Mouse (Mus musculus): ENCODE measurements around the gene Tmx1. TPM values are rescaled to one million over a fixed set of nuclear protein-coding genes. Genes with fewer than 3 reads are reported as not detected.

The Tmx1 gene
- 34.2 and 37.3 TPM in 2 replicates for polyA plus RNA-seq (2012; rRNA removed)
- 72.0 and 72.8 TPM in 2 replicates for polyA plus RNA-seq (2014; fragmentation: Nextera tagmentation; extraction: Ambion mirVana)

- peaks cover 14% of the 10 kb centered on the region for H3K36me3 ChIP-seq (ENCODE audit: control insufficient read depth, insufficient read depth, low read length)
- no peaks in the 10 kb centered on the region for H3K27me3 ChIP-seq (ENCODE audit: control insufficient read depth, insufficient read depth, low read length)
- DNase-seq (ENCODE audit: low spot score) (peak; percentile 93), ATAC-seq (ENCODE audit: low FRiP score, low read depth) (peak; percentile 98)
- peak within 1 kb of the TSS; percentile 74 for H3K4me3 ChIP-seq (replicated peaks; ENCODE audit: low read length)
- TF ChIP-seq POLR2A (IDR thresholded peaks at IDR 0.05; ENCODE audit: borderline replicate concordance, extremely low read depth, insufficient read depth, insufficient read length), result peak; percentile 97; the same call in 1 of the 2 replicates
- no peaks in the 10 kb centered on the region for H3K9me3 ChIP-seq (ENCODE audit: control insufficient read depth, low read length)
- peaks cover 14% of the 10 kb centered on the region for H3K4me1 ChIP-seq (ENCODE audit: control insufficient read depth, insufficient read depth, low read length)
- 1% methylated on average over 58 of the region's 58 CpGs for WGBS
- H3K4me2 ChIP-seq (replicated peaks; ENCODE audit: low read depth, low read length, severe bottlenecking), result peak within 1 kb of the TSS; percentile 73
- peak within 1 kb of the TSS; percentile 69 for H3K27ac ChIP-seq (replicated peaks; ENCODE audit: low read depth, low read length)
- H3K9ac ChIP-seq (ENCODE audit: low read depth, low read length, severe bottlenecking), result peak within 1 kb of the TSS; percentile 69
Observed at GRCm38 (mm10) chr12:70452726-70453645, at the start of gene Tmx1. Gene Tmx1, plus strand, starts transcription at chr12:70453095.

- H3K9me3 ChIP-seq (ENCODE audit: control insufficient read depth, low read length), result no peaks in the 10 kb centered on the region
- ATAC-seq (ENCODE audit: low FRiP score, low read depth) (no peak), DNase-seq (ENCODE audit: low spot score) (no peak)
- no peaks in the 10 kb centered on the region for H3K27me3 ChIP-seq (ENCODE audit: control insufficient read depth, insufficient read depth, low read length)
- no peak overlapping the region for H3K4me3 ChIP-seq (replicated peaks; ENCODE audit: low read length)
- whole genome bisulfite sequencing, result 59% methylated on average over 6 of the region's 6 CpGs
- no peak overlapping the region for H3K4me2 ChIP-seq (replicated peaks; ENCODE audit: low read depth, low read length, severe bottlenecking)
- no peak overlapping the region for H3K9ac ChIP-seq (ENCODE audit: low read depth, low read length, severe bottlenecking)
- H3K36me3 ChIP-seq (ENCODE audit: control insufficient read depth, insufficient read depth, low read length), result no peaks in the 10 kb centered on the region
- no peaks in the 10 kb centered on the region for H3K4me1 ChIP-seq (ENCODE audit: control insufficient read depth, insufficient read depth, low read length)
- H3K27ac ChIP-seq (replicated peaks; ENCODE audit: low read depth, low read length), result no peak overlapping the region
- no peak for TF ChIP-seq POLR2A (IDR thresholded peaks at IDR 0.05; ENCODE audit: borderline replicate concordance, extremely low read depth, insufficient read depth, insufficient read length)
Observed at GRCm38 (mm10) chr12:70404327-70404726, 48.6 kb upstream of the Tmx1 start.

- H3K27me3 ChIP-seq (ENCODE audit: control insufficient read depth, insufficient read depth, low read length), result no peaks in the 10 kb centered on the region
- H3K9me3 ChIP-seq (ENCODE audit: control insufficient read depth, low read length), result no peaks in the 10 kb centered on the region
- TF ChIP-seq POLR2A (IDR thresholded peaks at IDR 0.05; ENCODE audit: borderline replicate concordance, extremely low read depth, insufficient read depth, insufficient read length), result no peak
- H3K4me1 ChIP-seq (ENCODE audit: control insufficient read depth, insufficient read depth, low read length), result no peaks in the 10 kb centered on the region
- H3K36me3 ChIP-seq (ENCODE audit: control insufficient read depth, insufficient read depth, low read length), result no peaks in the 10 kb centered on the region
- DNase-seq (ENCODE audit: low spot score), result no peak
- 41% methylated on average over 1 of the region's 1 CpGs for WGBS
- H3K9ac ChIP-seq (ENCODE audit: low read depth, low read length, severe bottlenecking), result no peak overlapping the region
- ATAC-seq (ENCODE audit: low FRiP score, low read depth), result no peak
- no peak overlapping the region for H3K4me2 ChIP-seq (replicated peaks; ENCODE audit: low read depth, low read length, severe bottlenecking)
- H3K27ac ChIP-seq (replicated peaks; ENCODE audit: low read depth, low read length), result no peak overlapping the region
- no peak overlapping the region for H3K4me3 ChIP-seq (replicated peaks; ENCODE audit: low read length)
Observed at GRCm38 (mm10) chr12:70408396-70408795, 44.5 kb upstream of the Tmx1 start.

DNA sequence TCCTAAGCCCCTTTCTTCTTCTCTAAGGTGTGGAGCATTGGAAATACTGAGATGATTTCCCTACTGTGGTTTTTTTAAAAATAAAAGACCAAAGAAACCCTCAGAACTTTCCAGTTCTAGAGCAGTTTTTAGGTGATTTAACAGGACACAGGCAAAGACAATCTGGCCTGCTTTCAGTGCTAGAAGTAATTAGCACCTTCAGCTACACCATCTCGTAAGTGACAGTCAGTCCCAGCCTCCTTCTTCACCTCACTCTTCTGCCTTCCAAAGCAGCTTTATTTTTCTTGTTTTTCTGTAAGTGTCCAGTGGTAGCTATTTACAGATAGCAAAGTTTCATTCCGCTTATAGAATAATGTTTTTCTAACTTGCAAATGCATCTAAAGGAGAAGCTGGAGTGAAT lies 43.3 kb upstream of the Tmx1 start:
- Histone ChIP-seq H3K9me3 (ENCODE audit: control insufficient read depth, low read length) (no peaks in the 10 kb centered on the region), H3K4me3 (replicated peaks; ENCODE audit: low read length) (no peak overlapping the region), H3K4me2 (replicated peaks; ENCODE audit: low read depth, low read length, severe bottlenecking) (no peak overlapping the region), H3K27me3 (ENCODE audit: control insufficient read depth, insufficient read depth, low read length) (no peaks in the 10 kb centered on the region), H3K36me3 (ENCODE audit: control insufficient read depth, insufficient read depth, low read length) (no peaks in the 10 kb centered on the region), H3K4me1 (ENCODE audit: control insufficient read depth, insufficient read depth, low read length) (no peaks in the 10 kb centered on the region), H3K27ac (replicated peaks; ENCODE audit: low read depth, low read length) (no peak overlapping the region), H3K9ac (ENCODE audit: low read depth, low read length, severe bottlenecking) (no peak overlapping the region)
- no peak for TF ChIP-seq POLR2A (IDR thresholded peaks at IDR 0.05; ENCODE audit: borderline replicate concordance, extremely low read depth, insufficient read depth, insufficient read length)
- WGBS, result 79% methylated on average over 2 of the region's 2 CpGs
- DNase-seq (ENCODE audit: low spot score) (no peak), ATAC-seq (ENCODE audit: low FRiP score, low read depth) (no peak)

DNA sequence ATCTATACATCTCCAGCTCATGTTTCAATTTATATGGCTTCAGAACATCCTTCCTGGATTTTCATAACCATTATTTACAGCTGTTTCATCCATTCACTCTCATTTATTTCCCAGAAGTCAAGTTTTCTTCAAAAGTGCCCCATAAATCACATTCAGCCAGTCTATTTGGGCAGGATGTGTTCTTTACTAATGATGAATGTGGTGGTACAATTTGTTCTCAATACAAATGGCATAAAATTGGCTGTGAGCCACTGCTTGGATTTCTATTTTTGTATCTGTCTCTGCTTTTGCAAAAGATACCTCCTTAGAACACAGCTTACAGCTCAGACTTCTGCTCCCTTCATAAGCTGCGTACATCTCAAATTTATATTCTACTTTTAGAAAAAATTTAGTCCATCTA lies 32.7 kb upstream of the Tmx1 start:
- TF ChIP-seq POLR2A (IDR thresholded peaks at IDR 0.05; ENCODE audit: borderline replicate concordance, extremely low read depth, insufficient read depth, insufficient read length), result no peak
- H3K4me2 ChIP-seq (replicated peaks; ENCODE audit: low read depth, low read length, severe bottlenecking), result no peak overlapping the region
- no peaks in the 10 kb centered on the region for H3K9me3 ChIP-seq (ENCODE audit: control insufficient read depth, low read length)
- DNase-seq (ENCODE audit: low spot score) (no peak), ATAC-seq (ENCODE audit: low FRiP score, low read depth) (no peak)
- H3K27me3 ChIP-seq (ENCODE audit: control insufficient read depth, insufficient read depth, low read length), result no peaks in the 10 kb centered on the region
- H3K27ac ChIP-seq (replicated peaks; ENCODE audit: low read depth, low read length), result no peak overlapping the region
- H3K4me1 ChIP-seq (ENCODE audit: control insufficient read depth, insufficient read depth, low read length), result no peaks in the 10 kb centered on the region
- whole genome bisulfite sequencing, result 89% methylated on average over 1 of the region's 1 CpGs
- no peak overlapping the region for H3K9ac ChIP-seq (ENCODE audit: low read depth, low read length, severe bottlenecking)
- H3K4me3 ChIP-seq (replicated peaks; ENCODE audit: low read length), result no peak overlapping the region
- H3K36me3 ChIP-seq (ENCODE audit: control insufficient read depth, insufficient read depth, low read length), result no peaks in the 10 kb centered on the region
